Mouse (Mus musculus) cortical plate, adult 2 months (tissue): ENCODE measurements around the gene Gm49396.

Experiments used
- CTCF ChIP-seq: fragments of 200-500 bp; IDR thresholded peaks from 2 replicates; pipeline ENCODE4 v1.5.1; 2011; ENCODE audit warnings: mild to moderate bottlenecking, control low read depth, low read length; ENCODE audit not compliant: insufficient read depth; ENCODE audit errors: extremely low read depth
- POLR2A ChIP-seq: fragments of 200-500 bp; IDR thresholded peaks from 2 replicates; pipeline ENCODE4 v1.6.1; 2011; ENCODE audit warnings: mild to moderate bottlenecking, low read length, control low read depth; ENCODE audit not compliant: insufficient read depth; ENCODE audit errors: extremely low read depth

GRCm38 (mm10) chr7:30551445-30552101 lies 11.6 kb upstream of the Gm49396 start:
- TF ChIP-seq CTCF (no peak), POLR2A (no peak)
